Mouse (Mus musculus): ENCODE data around the gene Kptn. TPM values are rescaled to one million over a fixed set of nuclear protein-coding genes. Genes with fewer than 3 reads are reported as not detected.

Kptn gene
- 34.0 and 35.9 TPM in 2 replicates for polyA plus RNA-seq (2012; rRNA removed; ENCODE audit: low replicate concordance)

GRCm38 (mm10) chr7:16119569-16120261 is at the start of gene Kptn:
TSS of gene Kptn (plus strand) at chr7:16119895.

DNA sequence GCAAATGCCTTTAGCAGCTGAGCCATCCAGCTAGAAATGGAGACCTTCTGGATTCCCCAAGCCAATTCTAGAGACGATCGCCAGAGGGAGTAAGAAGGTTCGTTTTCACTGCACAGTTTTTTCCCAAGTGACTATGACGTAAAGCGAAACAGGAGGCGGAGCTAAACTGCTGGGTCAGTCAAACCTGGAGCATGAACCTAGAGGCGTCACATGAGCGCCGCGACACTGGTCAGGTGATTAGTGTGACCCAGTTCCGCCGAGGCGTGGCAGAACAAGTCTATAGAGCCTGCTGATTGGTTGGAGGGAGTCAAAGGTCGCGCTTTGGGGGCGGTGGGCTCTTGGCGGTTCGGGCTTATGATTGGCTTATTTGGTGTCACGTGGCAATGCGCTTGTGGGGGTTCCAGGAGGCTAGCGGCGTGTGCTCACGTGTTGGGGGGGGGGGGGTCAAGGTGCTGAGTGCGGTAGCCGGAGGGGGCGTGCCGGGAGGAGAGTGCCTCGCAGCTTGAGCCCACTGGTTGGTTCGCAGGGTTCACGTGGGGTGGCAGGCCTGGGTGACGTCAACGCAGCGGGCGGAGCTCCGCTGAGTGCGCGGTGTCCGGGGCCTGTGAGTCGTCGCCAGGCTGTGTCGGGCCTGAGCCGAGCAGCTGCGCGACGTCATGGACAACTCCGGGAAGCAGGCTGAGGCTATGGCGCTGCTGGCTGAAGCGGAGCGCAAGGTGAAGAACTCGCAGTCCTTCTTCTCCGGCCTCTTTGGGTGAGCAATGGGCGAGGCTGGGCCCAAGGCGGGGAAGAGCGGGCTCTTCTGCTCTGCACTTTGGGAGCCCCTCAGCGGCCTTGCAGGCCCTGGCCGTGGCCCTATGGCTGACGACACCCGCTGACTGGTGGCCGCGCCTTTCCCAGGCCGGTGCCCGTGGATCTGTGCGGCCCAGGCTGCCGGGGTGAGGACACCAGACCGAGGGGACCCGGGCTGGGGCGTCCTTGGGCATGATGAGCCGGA is 21.4 kb upstream of the Kptn start, which contains the start of gene Napa:
Gene Napa, plus strand, starts transcription at position 438 of the 997 bp plus-strand sequence.

GRCm38 (mm10) chr7:16129421-16129845 is 9.7 kb downstream of the Kptn start, which contains the start of gene Slc8a2:
TSS of gene Slc8a2 (plus strand) at chr7:16129826.

DNA sequence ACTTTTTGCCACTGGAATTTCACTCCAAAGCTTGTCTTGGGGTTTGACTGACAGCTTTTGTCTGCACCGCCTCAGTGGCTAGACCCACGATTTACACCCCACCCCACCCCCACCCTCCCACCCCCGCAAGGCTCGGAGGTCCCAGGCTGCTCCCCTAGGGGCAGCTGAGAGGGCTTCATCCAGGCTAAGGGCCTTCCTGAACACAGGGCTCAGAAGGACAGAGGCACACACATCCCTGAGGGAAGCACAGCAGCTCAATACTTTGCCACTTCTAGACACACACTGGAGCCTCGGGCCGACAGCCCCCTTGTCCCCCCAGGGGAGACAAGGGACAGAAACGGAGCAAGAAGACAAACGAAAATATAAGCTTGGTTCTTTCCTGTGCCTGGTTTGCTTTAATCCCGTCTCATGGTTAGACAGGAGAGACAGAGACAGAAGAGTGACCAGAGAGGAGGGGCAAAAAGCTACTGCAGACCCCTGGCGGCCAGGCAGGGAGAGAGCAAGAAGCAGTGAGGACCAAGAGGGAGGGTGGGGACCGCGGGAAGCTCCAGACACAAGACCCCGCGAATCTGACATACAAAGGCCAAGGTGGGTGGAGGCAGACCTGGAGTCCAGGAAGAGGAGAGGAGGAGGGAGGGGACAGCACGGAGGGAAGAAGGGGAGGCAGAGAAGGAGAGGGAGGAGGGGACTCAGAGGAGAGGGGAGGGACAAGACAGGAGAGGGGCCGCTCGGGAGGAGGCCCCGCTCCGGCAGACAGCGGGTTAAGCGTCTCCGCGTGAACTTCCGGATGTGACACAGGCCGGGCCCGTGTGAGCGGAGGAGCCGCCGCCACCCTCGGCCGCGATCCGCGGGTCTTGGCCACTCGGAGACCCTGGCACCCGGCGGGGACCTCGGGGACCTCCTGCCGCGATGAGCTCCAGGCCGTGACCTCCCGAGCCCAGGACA is 55.2 kb downstream of the Kptn start, which contains the start of gene Meis3:
Gene Meis3, plus strand, starts transcription at position 494 of the 945 bp plus-strand sequence.

Other genes starting within 250 kb of the Kptn start
- gene Crx, start 239.9 kb upstream of the Kptn start, polyA plus RNA-seq (2012; rRNA removed; ENCODE audit: low replicate concordance), result not detected in 2 replicates
- not detected in 2 replicates for gene Crxos, start 237.3 kb upstream of the Kptn start, polyA plus RNA-seq (2012; rRNA removed; ENCODE audit: low replicate concordance)
- gene Selenow, start 197.5 kb upstream of the Kptn start, polyA plus RNA-seq (2012; rRNA removed; ENCODE audit: low replicate concordance), result 617 and 770 TPM in 2 replicates
- gene Nop53, start 173.8 kb upstream of the Kptn start, polyA plus RNA-seq (2012; rRNA removed; ENCODE audit: low replicate concordance), result 72.8 and 184 TPM in 2 replicates
- gene Ehd2, start 152.3 kb upstream of the Kptn start, polyA plus RNA-seq (2012; rRNA removed; ENCODE audit: low replicate concordance), result 226 and 292 TPM in 2 replicates
- 10.1 and 43.2 TPM in 2 replicates for gene Bicra, start 72.0 kb upstream of the Kptn start, polyA plus RNA-seq (2012; rRNA removed; ENCODE audit: low replicate concordance)
- gene Zfp541, start 58.1 kb upstream of the Kptn start, polyA plus RNA-seq (2012; rRNA removed; ENCODE audit: low replicate concordance), result 0.03 and 0.05 TPM in 2 replicates
- 258 and 285 TPM in 2 replicates for gene Napa, start 21.4 kb upstream of the Kptn start, polyA plus RNA-seq (2012; rRNA removed; ENCODE audit: low replicate concordance)
- 0.73 and 1.2 TPM in 2 replicates for gene Slc8a2, start 9.9 kb downstream of the Kptn start, polyA plus RNA-seq (2012; rRNA removed; ENCODE audit: low replicate concordance)
- 30.5 and 61.0 TPM in 2 replicates for gene Meis3, start 55.2 kb downstream of the Kptn start, polyA plus RNA-seq (2012; rRNA removed; ENCODE audit: low replicate concordance)
- 30.6 and 48.4 TPM in 2 replicates for gene Dhx34, start 102.1 kb downstream of the Kptn start, polyA plus RNA-seq (2012; rRNA removed; ENCODE audit: low replicate concordance)
- gene C5ar2, start 124.3 kb downstream of the Kptn start, polyA plus RNA-seq (2012; rRNA removed; ENCODE audit: low replicate concordance), result 2.2 and 2.4 TPM in 2 replicates
- 24.8 and 42.3 TPM in 2 replicates for gene C5ar1, start 139.6 kb downstream of the Kptn start, polyA plus RNA-seq (2012; rRNA removed; ENCODE audit: low replicate concordance)
- gene Inafm1, start 153.7 kb downstream of the Kptn start, polyA plus RNA-seq (2012; rRNA removed; ENCODE audit: low replicate concordance), result 26.4 and 112 TPM in 2 replicates
- gene Ccdc9, start 166.9 kb downstream of the Kptn start, polyA plus RNA-seq (2012; rRNA removed; ENCODE audit: low replicate concordance), result 24.1 and 26.8 TPM in 2 replicates
- gene Bbc3, start 188.5 kb downstream of the Kptn start, polyA plus RNA-seq (2012; rRNA removed; ENCODE audit: low replicate concordance), result 19.3 and 130 TPM in 2 replicates

Measured in mammary gland, adult 2 months (tissue).